Mouse (Mus musculus) forebrain, embryonic 14.5 days (tissue): ENCODE measurements at regions not wholly inside any gene's neighbourhood (a gene's known extent, or its start where the extent isn't known, plus 50 kb on each side); places are given as distances from the start of the nearest gene placed in this dataset.

Experiments
- ATAC-seq: fragments of 200-750 bp; cut with Nextera tagmentation; 2 replicates; pipeline ENCODE4 v1.8.0; 2017; ENCODE audit warnings: mild to moderate bottlenecking, moderate library complexity
- DNase-seq: peaks from one replicate; pipeline ENCODE4 v3.0.0-alpha.2; 2015; ENCODE audit warnings: low spot score
- H3K27ac ChIP-seq: fragments of 300-500 bp; sonication (generic); 2 replicates; pipeline ENCODE4 v1.5.1; 2014; ENCODE audit warnings: low read depth, mild to moderate bottlenecking, control low read depth, low read length, moderate library complexity
- H3K27me3 ChIP-seq: fragments of 300-500 bp; sonication (generic); replicated peaks from 2 replicates; pipeline ENCODE4 v1.6.1; 2014; ENCODE audit warnings: low read length, control low read depth, mixed read lengths; ENCODE audit not compliant: control insufficient read depth, insufficient read depth
- H3K36me3 ChIP-seq: fragments of 300-500 bp; sonication (generic); 2 replicates; pipeline ENCODE4 v1.6.1; 2014; ENCODE audit warnings: low read length, control low read depth; ENCODE audit not compliant: control insufficient read depth, insufficient read depth
- H3K4me1 ChIP-seq: fragments of 300-500 bp; sonication (generic); 2 replicates; pipeline ENCODE4 v1.6.1; 2014; ENCODE audit warnings: antibody characterized with exemption, low read length, control low read depth; ENCODE audit not compliant: control insufficient read depth, insufficient read depth
- H3K4me2 ChIP-seq: fragments of 300-500 bp; sonication (generic); 2 replicates; pipeline ENCODE4 v1.6.1; 2014; ENCODE audit warnings: mild to moderate bottlenecking, control low read depth, low read length
- H3K4me3 ChIP-seq: fragments of 300-500 bp; sonication (generic); 2 replicates; pipeline ENCODE4 v1.5.1; 2014; ENCODE audit warnings: low read depth, low read length, control low read depth
- H3K9ac ChIP-seq: fragments of 300-500 bp; sonication (generic); 2 replicates; pipeline ENCODE4 v1.6.1; 2014; ENCODE audit warnings: mild to moderate bottlenecking, low read length, control low read depth, moderate library complexity
- H3K9me3 ChIP-seq: fragments of 300-500 bp; sonication (generic); replicated peaks from 2 replicates; pipeline ENCODE4 v1.6.1; 2016; ENCODE audit warnings: low read length, control low read depth, mixed read lengths; ENCODE audit not compliant: control insufficient read depth
- WGBS: fragments of 180-500 bp; shearing (Covaris S2); extraction: QIAGEN DNeasy Blood & Tissue Kit; methylation state at CpG from one replicate; pipeline ENCODE4 v1.1.7; 2014; 5-methylcytosine and 5-hydroxymethylcytosine counted together

- H3K9ac ChIP-seq: no peak overlapping the region
- no peaks in the 10 kb centered on the region for H3K9me3 ChIP-seq
- ATAC-seq (no peak), DNase-seq (no peak)
- no peak overlapping the region for H3K4me2 ChIP-seq
- H3K27me3 ChIP-seq: no peaks in the 10 kb centered on the region
- H3K4me3 ChIP-seq: no peak overlapping the region
- H3K27ac ChIP-seq: no peak overlapping the region
- H3K36me3 ChIP-seq: no peaks in the 10 kb centered on the region
- WGBS: 37% methylated on average over 7 of the region's 7 CpGs
- H3K4me1 ChIP-seq: peaks cover 3% of the 10 kb centered on the region; the same call in 1 of the 2 replicates
Measured at GRCm38 (mm10) chr6:84481205-84481604, 112.5 kb downstream of the Cyp26b1 start.

- ATAC-seq (no peak), DNase-seq (peak; percentile 14)
- Histone ChIP-seq H3K4me3 (no peak overlapping the region), H3K9ac (no peak overlapping the region), H3K4me1 (peaks cover 3% of the 10 kb centered on the region; the same call in 1 of the 2 replicates), H3K27ac (no peak overlapping the region), H3K9me3 (no peaks in the 10 kb centered on the region), H3K36me3 (no peaks in the 10 kb centered on the region), H3K27me3 (no peaks in the 10 kb centered on the region), H3K4me2 (no peak overlapping the region)
- WGBS: 40% methylated on average over 6 of the region's 6 CpGs
Measured at GRCm38 (mm10) chr6:84477072-84477471, 116.6 kb downstream of the Cyp26b1 start.

- H3K9ac ChIP-seq: no peak overlapping the region
- 52% methylated on average over 9 of the region's 9 CpGs for WGBS
- H3K4me1 ChIP-seq: peaks cover 3% of the 10 kb centered on the region; the same call in 1 of the 2 replicates
- H3K36me3 ChIP-seq: no peaks in the 10 kb centered on the region
- H3K4me3 ChIP-seq: no peak overlapping the region
- ATAC-seq (no peak), DNase-seq (peak; percentile 45)
- no peak overlapping the region for H3K4me2 ChIP-seq
- no peaks in the 10 kb centered on the region for H3K27me3 ChIP-seq
- no peaks in the 10 kb centered on the region for H3K9me3 ChIP-seq
- no peak overlapping the region for H3K27ac ChIP-seq
Measured at GRCm38 (mm10) chr6:84476466-84476865, 117.2 kb downstream of the Cyp26b1 start.

GRCm38 (mm10) chr6:84474835-84475234 lies 118.9 kb downstream of the Cyp26b1 start:
- DNase-seq: no peak
- ATAC-seq: no peak
- no peaks in the 10 kb centered on the region for H3K36me3 ChIP-seq
- no peaks in the 10 kb centered on the region for H3K9me3 ChIP-seq
- H3K4me2 ChIP-seq: no peak overlapping the region
- H3K9ac ChIP-seq: no peak overlapping the region
- H3K27ac ChIP-seq: no peak overlapping the region
- no peak overlapping the region for H3K4me3 ChIP-seq
- H3K27me3 ChIP-seq: no peaks in the 10 kb centered on the region
- peaks cover 3% of the 10 kb centered on the region; the same call in 1 of the 2 replicates for H3K4me1 ChIP-seq

GRCm38 (mm10) chr6:84473171-84473570 lies 120.5 kb downstream of the Cyp26b1 start:
- no peak for DNase-seq
- H3K9me3 ChIP-seq: no peaks in the 10 kb centered on the region
- no peak overlapping the region for H3K27ac ChIP-seq
- no peaks in the 10 kb centered on the region for H3K27me3 ChIP-seq
- no peak overlapping the region for H3K9ac ChIP-seq
- no peak overlapping the region for H3K4me3 ChIP-seq
- H3K4me1 ChIP-seq: peaks cover 3% of the 10 kb centered on the region; the same call in 1 of the 2 replicates
- no peak for ATAC-seq
- H3K4me2 ChIP-seq: no peak overlapping the region
- H3K36me3 ChIP-seq: no peaks in the 10 kb centered on the region
- WGBS: 70% methylated on average over 3 of the region's 3 CpGs

- Histone ChIP-seq H3K4me3 (no peak overlapping the region), H3K4me2 (no peak overlapping the region), H3K9me3 (no peaks in the 10 kb centered on the region), H3K27me3 (no peaks in the 10 kb centered on the region), H3K36me3 (no peaks in the 10 kb centered on the region), H3K27ac (no peak overlapping the region), H3K4me1 (peaks cover 3% of the 10 kb centered on the region; the same call in 1 of the 2 replicates), H3K9ac (no peak overlapping the region)
- DNase-seq: no peak
- ATAC-seq: no peak
- WGBS: 32% methylated on average over 3 of the region's 3 CpGs
Measured at GRCm38 (mm10) chr6:84472287-84472686, 121.4 kb downstream of the Cyp26b1 start.

GRCm38 (mm10) chr6:84467319-84467718 lies 126.4 kb downstream of the Cyp26b1 start:
- Histone ChIP-seq H3K9me3 (no peaks in the 10 kb centered on the region), H3K4me3 (no peak overlapping the region), H3K4me1 (no peaks in the 10 kb centered on the region), H3K27me3 (no peaks in the 10 kb centered on the region), H3K36me3 (no peaks in the 10 kb centered on the region), H3K9ac (no peak overlapping the region), H3K27ac (no peak overlapping the region), H3K4me2 (no peak overlapping the region)
- DNase-seq (no peak), ATAC-seq (no peak)
- 84% methylated on average over 3 of the region's 3 CpGs for WGBS

- no peak overlapping the region for H3K4me2 ChIP-seq
- DNase-seq: peak; percentile 73
- no peak overlapping the region for H3K27ac ChIP-seq
- no peaks in the 10 kb centered on the region for H3K36me3 ChIP-seq
- H3K9me3 ChIP-seq: no peaks in the 10 kb centered on the region
- H3K4me1 ChIP-seq: no peaks in the 10 kb centered on the region
- no peak overlapping the region for H3K9ac ChIP-seq
- peak; percentile 63; the same call in 1 of the 2 replicates for ATAC-seq
- 65% methylated on average over 7 of the region's 7 CpGs for WGBS
- no peaks in the 10 kb centered on the region for H3K27me3 ChIP-seq
- no peak overlapping the region for H3K4me3 ChIP-seq
Measured at GRCm38 (mm10) chr6:84466223-84466622, 127.5 kb downstream of the Cyp26b1 start.

- Histone ChIP-seq H3K9ac (no peak overlapping the region), H3K9me3 (no peaks in the 10 kb centered on the region), H3K36me3 (no peaks in the 10 kb centered on the region), H3K4me2 (no peak overlapping the region), H3K27me3 (no peaks in the 10 kb centered on the region), H3K4me3 (no peak overlapping the region), H3K4me1 (no peaks in the 10 kb centered on the region), H3K27ac (peak overlapping the region; percentile 23; the same call in 1 of the 2 replicates)
- 87% methylated on average over 5 of the region's 5 CpGs for WGBS
- ATAC-seq: no peak
- no peak for DNase-seq
Measured at GRCm38 (mm10) chr6:84465596-84465995, 128.1 kb downstream of the Cyp26b1 start.
